8 mouse cellular contexts compared by ENCODE assay signal in genomic region chr7:116132078-116132477, GRCm38 (mm10). TPM values are rescaled to one million over a fixed set of nuclear protein-coding genes. Genes with fewer than 3 reads are reported as not detected.
DNase-seq lines count a peak whose midpoint lies in the region; ATAC-seq and TF ChIP-seq lines count a peak whose summit lies in the region.

No protein-coding gene starts in this region.

- peak; percentile 61 to 65 for DNase-seq in B cell, adult 2 months
- peak; percentile 83 for DNase-seq in adrenal gland, postnatal 36 days
- DNase-seq in embryonic facial prominence, embryonic 14.5 days (ENCODE audit: low spot score) = peak; percentile 82
- DNase-seq in heart, adult 9 months (ENCODE audit: low spot score in 2 of 2) = peak; percentile 57 to 77
- DNase-seq in limb, embryonic 14.5 days (ENCODE audit: low spot score) = peak; percentile 74
- peak; percentile 79 for DNase-seq in neural tube, embryonic 11.5 days (ENCODE audit: low spot score)

- no peaks in the 10 kb centered on the region for H3K36me3 ChIP-seq in embryonic facial prominence, embryonic 14.5 days (ENCODE audit: control insufficient read depth, insufficient read depth, low read length)
- H3K36me3 ChIP-seq in kidney, embryonic 15.5 days = no peaks in the 10 kb centered on the region
- no peaks in the 10 kb centered on the region for H3K36me3 ChIP-seq in limb, embryonic 14.5 days (ENCODE audit: control insufficient read depth, insufficient read depth, low read length)
- no peaks in the 10 kb centered on the region for H3K36me3 ChIP-seq in neural tube, embryonic 11.5 days (ENCODE audit: control insufficient read depth, insufficient read depth, low read length)
- no peaks in the 10 kb centered on the region for H3K36me3 ChIP-seq in testis, adult 2 months (ENCODE audit: control insufficient read depth, insufficient read depth, low read length)

- H3K27ac ChIP-seq in embryonic facial prominence, embryonic 14.5 days (replicated peaks; ENCODE audit: low read depth, low read length) = 0 out of 2 replicates have a peak overlapping the region, but pooled peaks have one; percentile 16
- no peak overlapping the region for H3K27ac ChIP-seq in kidney, embryonic 15.5 days
- no peak overlapping the region for H3K27ac ChIP-seq in limb, embryonic 14.5 days (replicated peaks; ENCODE audit: low read depth, low read length)
- H3K27ac ChIP-seq in neural tube, embryonic 11.5 days (ENCODE audit: low read depth, low read length) = no peak overlapping the region
- no peak overlapping the region for H3K27ac ChIP-seq in testis, adult 2 months (ENCODE audit: control insufficient read depth, insufficient read depth, low read depth, low read length)

- H3K4me3 ChIP-seq in embryonic facial prominence, embryonic 14.5 days (ENCODE audit: low read depth, low read length) = no peak overlapping the region
- no peak overlapping the region for H3K4me3 ChIP-seq in kidney, embryonic 15.5 days (replicated peaks)
- no peak overlapping the region for H3K4me3 ChIP-seq in limb, embryonic 14.5 days (replicated peaks; ENCODE audit: low read length)
- no peak overlapping the region for H3K4me3 ChIP-seq in neural tube, embryonic 11.5 days (ENCODE audit: low read depth, low read length)
- H3K4me3 ChIP-seq in testis, adult 2 months (ENCODE audit: control insufficient read depth, low read depth, low read length) = no peak overlapping the region

- WGBS in embryonic facial prominence, embryonic 14.5 days = 10% methylated on average over 5 of the region's 5 CpGs
- 8% methylated on average over 5 of the region's 5 CpGs for WGBS in kidney, embryonic 15.5 days
- WGBS in limb, embryonic 14.5 days = 8% methylated on average over 5 of the region's 5 CpGs
- WGBS in neural tube, embryonic 11.5 days = 10% methylated on average over 5 of the region's 5 CpGs

- ATAC-seq in embryonic facial prominence, embryonic 14.5 days (ENCODE audit: low read depth) = peak; percentile 43; the same call in 1 of the 2 replicates
- ATAC-seq in kidney, embryonic 15.5 days (replicated peaks; ENCODE audit: low FRiP score) = peak; percentile 37; the same call in 1 of the 2 replicates
- 0 out of 2 replicates have a peak, but pooled peaks have one; percentile 20 for ATAC-seq in limb, embryonic 14.5 days (ENCODE audit: low FRiP score, low read depth)
- ATAC-seq in neural tube, embryonic 11.5 days (ENCODE audit: insufficient read depth, low FRiP score, low TSS enrichment) = no peak

- H3K4me2 ChIP-seq in embryonic facial prominence, embryonic 14.5 days (ENCODE audit: low read depth, low read length) = no peak overlapping the region
- H3K4me2 ChIP-seq in kidney, embryonic 15.5 days = no peak overlapping the region
- no peak overlapping the region for H3K4me2 ChIP-seq in limb, embryonic 14.5 days (replicated peaks; ENCODE audit: low read depth, low read length, severe bottlenecking)
- no peak overlapping the region for H3K4me2 ChIP-seq in neural tube, embryonic 11.5 days (ENCODE audit: low read depth)

- TF ChIP-seq POLR2A in limb, embryonic 14.5 days (IDR thresholded peaks at IDR 0.05; ENCODE audit: borderline replicate concordance, extremely low read depth, insufficient read depth, insufficient read length) = no peak
- TF ChIP-seq POLR2A in testis, adult 2 months (IDR thresholded peaks at IDR 0.05; ENCODE audit: control insufficient read depth, low read depth, low read length) = no peak

- no peaks in the 10 kb centered on the region for H3K9me3 ChIP-seq in embryonic facial prominence, embryonic 14.5 days (ENCODE audit: control insufficient read depth, low read length)
- no peaks in the 10 kb centered on the region for H3K9me3 ChIP-seq in kidney, embryonic 15.5 days (replicated peaks)
- H3K9me3 ChIP-seq in limb, embryonic 14.5 days (ENCODE audit: control insufficient read depth, low read length) = no peaks in the 10 kb centered on the region
- H3K9me3 ChIP-seq in neural tube, embryonic 11.5 days (ENCODE audit: control insufficient read depth, low read length) = no peaks in the 10 kb centered on the region

- TF ChIP-seq CTCF in testis, adult 2 months (IDR thresholded peaks at IDR 0.05; ENCODE audit: control insufficient read depth, insufficient read depth, insufficient replicate concordance, low read depth, low read length) = peak; percentile 91; the same call in 1 of the 2 replicates

- no peaks in the 10 kb centered on the region for H3K27me3 ChIP-seq in embryonic facial prominence, embryonic 14.5 days (replicated peaks; ENCODE audit: control insufficient read depth, insufficient read depth, low read length)
- no peaks in the 10 kb centered on the region for H3K27me3 ChIP-seq in kidney, embryonic 15.5 days
- no peaks in the 10 kb centered on the region for H3K27me3 ChIP-seq in limb, embryonic 14.5 days (ENCODE audit: control insufficient read depth, insufficient read depth, low read length)
- no peaks in the 10 kb centered on the region for H3K27me3 ChIP-seq in neural tube, embryonic 11.5 days (ENCODE audit: control insufficient read depth, insufficient read depth, low read length)
- no peaks in the 10 kb centered on the region for H3K27me3 ChIP-seq in testis, adult 2 months (ENCODE audit: control insufficient read depth, insufficient read depth, low read length)

- no peak overlapping the region for H3K9ac ChIP-seq in embryonic facial prominence, embryonic 14.5 days (ENCODE audit: low read depth, low read length)
- H3K9ac ChIP-seq in kidney, embryonic 15.5 days = no peak overlapping the region
- no peak overlapping the region for H3K9ac ChIP-seq in limb, embryonic 14.5 days (ENCODE audit: low read depth, low read length, severe bottlenecking)
- no peak overlapping the region for H3K9ac ChIP-seq in neural tube, embryonic 11.5 days (ENCODE audit: low read length)

- H3K4me1 ChIP-seq in embryonic facial prominence, embryonic 14.5 days (ENCODE audit: control insufficient read depth, insufficient read depth, low read length) = no peaks in the 10 kb centered on the region
- peaks cover 3% of the 10 kb centered on the region; the same call in 1 of the 2 replicates for H3K4me1 ChIP-seq in kidney, embryonic 15.5 days
- no peaks in the 10 kb centered on the region for H3K4me1 ChIP-seq in limb, embryonic 14.5 days (ENCODE audit: control insufficient read depth, insufficient read depth, low read length)
- no peaks in the 10 kb centered on the region for H3K4me1 ChIP-seq in neural tube, embryonic 11.5 days (ENCODE audit: control insufficient read depth, insufficient read depth, low read length)
- peaks cover 2% of the 10 kb centered on the region for H3K4me1 ChIP-seq in testis, adult 2 months (ENCODE audit: control insufficient read depth, insufficient read depth, low read length)

RNA-seq across cellular contexts. Expression of gene Gm4353, which starts 47.6 kb away (rescaled TPM):
- total RNA-seq in adrenal gland, postnatal 36 days (2021) = 1 to 10 TPM; 4.2 to 5.4 TPM
- polyA plus RNA-seq in embryonic facial prominence, embryonic 14.5 days (2014; fragmentation: Nextera tagmentation; extraction: Ambion mirVana) = 0.43 and 0.88 TPM in 2 replicates
- polyA plus RNA-seq in kidney, embryonic 15.5 days (2015; fragmentation: Nextera tagmentation; extraction: Ambion mirVana) = 0.35 and 0.79 TPM in 2 replicates
- 0.79 and 0.87 TPM in 2 replicates for polyA plus RNA-seq in limb, embryonic 14.5 days (2012; rRNA removed)
- polyA plus RNA-seq in limb, embryonic 14.5 days (2014; fragmentation: Nextera tagmentation; extraction: Ambion mirVana) = 1.1 and 1.4 TPM in 2 replicates
- polyA plus RNA-seq in neural tube, embryonic 11.5 days (2014; fragmentation: Nextera tagmentation; extraction: Ambion mirVana) = 0.74 and 1.3 TPM in 2 replicates
- 1.6 and 1.7 TPM in 2 replicates for polyA plus RNA-seq in testis, adult 2 months (2012; rRNA removed)
